Mouse (Mus musculus) left cerebral cortex, adult 2 months (tissue): ENCODE measurements around the gene Ube4a. TPM values are rescaled to one million over a fixed set of nuclear protein-coding genes. Genes with fewer than 3 reads are reported as not detected.

Experiments
- DNase-seq, 2 experiments: peaks; one replicate each; pipeline ENCODE4 v3.0.0; 2021 to 2022; ENCODE audit warnings: low spot score in 2 of 2, mixed read lengths in 1 of 2; ENCODE audit errors: extremely low spot score in 1 of 2
- H3K27ac ChIP-seq: fragments of 200-600 bp; 2 replicates; pipeline ENCODE4 v1.8.1; 2022
- H3K4me3 ChIP-seq: fragments of 200-600 bp; 2 replicates; pipeline ENCODE4 v1.8.1; 2022
- CTCF ChIP-seq: fragments of 200-600 bp; IDR thresholded peaks from 2 replicates; pipeline ENCODE4 v1.8.1; 2022; ENCODE audit warnings: antibody characterized with exemption, mild to moderate bottlenecking, moderate library complexity
- intact Hi-C: fragments of 180-260 bp; cut with DNase I; formaldehyde crosslinking; loops from one replicate; pipeline ENCODE4 v1.15.1; 2025
- total RNA-seq, 2 experiments: library from RNA; stranded (reverse); gene quantifications; 2 replicates each; pipeline ENCODE4 v1.2.3; 2021

Ube4a gene
- total RNA-seq, 2 experiments from 2014 or later = 66.4 to 68.0 TPM

DNA sequence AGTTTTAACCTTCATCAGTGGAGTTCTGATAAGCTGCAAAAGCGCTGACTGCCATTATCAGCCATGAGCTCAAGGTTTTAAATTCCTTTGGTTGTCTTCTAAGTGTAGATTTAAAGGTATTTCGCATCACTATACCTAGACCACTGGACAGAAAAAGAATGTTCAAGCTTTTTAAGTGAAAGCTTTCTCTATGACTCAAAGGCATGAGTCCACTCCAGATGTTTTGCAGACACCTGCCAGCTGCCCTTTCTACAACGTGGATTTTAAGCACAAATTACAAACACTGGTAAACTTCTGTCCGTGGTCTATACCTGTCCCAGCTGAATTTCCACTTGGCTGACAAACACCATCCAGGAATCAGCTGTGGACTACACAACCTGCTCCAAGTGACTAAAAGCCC lies 29.6 kb upstream of the Ube4a start:
- no peak for DNase-seq
- intact Hi-C loops = no loop called here
- no peak overlapping the region for H3K27ac ChIP-seq
- no peak for TF ChIP-seq CTCF
- no peak overlapping the region for H3K4me3 ChIP-seq

- H3K4me3 ChIP-seq = no peak overlapping the region
- DNase-seq = no peak
- H3K27ac ChIP-seq = no peak overlapping the region
- intact Hi-C loops = no loop called here
- no peak for TF ChIP-seq CTCF
Observed at GRCm38 (mm10) chr9:44993268-44993667, 27.9 kb upstream of the Ube4a start.

- intact Hi-C loops = no loop called here
- DNase-seq = no peak
- no peak for TF ChIP-seq CTCF
- Histone ChIP-seq H3K27ac (no peak overlapping the region), H3K4me3 (no peak overlapping the region)
Observed at GRCm38 (mm10) chr9:44992271-44992670, 26.9 kb upstream of the Ube4a start.

DNA sequence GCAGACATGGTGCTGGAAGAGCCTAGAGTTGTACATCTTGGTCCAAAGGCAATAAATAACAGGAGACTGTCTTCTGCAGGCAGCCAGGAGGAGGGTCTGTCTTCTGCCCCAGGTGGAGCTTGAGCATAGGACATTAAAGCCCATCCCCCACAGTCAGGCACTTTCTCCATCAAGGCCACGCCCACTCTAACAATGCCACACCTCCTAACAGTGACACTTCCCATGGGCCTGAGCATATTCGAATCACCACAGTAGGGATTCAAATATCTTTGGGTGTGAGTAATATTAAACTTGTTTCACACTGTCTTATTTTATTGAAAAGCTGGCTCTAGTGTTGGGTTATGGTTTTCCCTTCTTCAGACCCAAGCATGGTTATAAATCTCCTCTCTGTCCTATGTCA lies 26.4 kb upstream of the Ube4a start:
- H3K4me3 ChIP-seq = no peak overlapping the region
- H3K27ac ChIP-seq = no peak overlapping the region
- DNase-seq = no peak
- TF ChIP-seq CTCF = no peak
- intact Hi-C loops = no loop called here

- Histone ChIP-seq H3K4me3 (no peak overlapping the region), H3K27ac (no peak overlapping the region)
- DNase-seq = no peak
- intact Hi-C loops = no loop called here
- TF ChIP-seq CTCF = no peak
Observed at GRCm38 (mm10) chr9:44986976-44987375, 21.6 kb upstream of the Ube4a start.

DNA sequence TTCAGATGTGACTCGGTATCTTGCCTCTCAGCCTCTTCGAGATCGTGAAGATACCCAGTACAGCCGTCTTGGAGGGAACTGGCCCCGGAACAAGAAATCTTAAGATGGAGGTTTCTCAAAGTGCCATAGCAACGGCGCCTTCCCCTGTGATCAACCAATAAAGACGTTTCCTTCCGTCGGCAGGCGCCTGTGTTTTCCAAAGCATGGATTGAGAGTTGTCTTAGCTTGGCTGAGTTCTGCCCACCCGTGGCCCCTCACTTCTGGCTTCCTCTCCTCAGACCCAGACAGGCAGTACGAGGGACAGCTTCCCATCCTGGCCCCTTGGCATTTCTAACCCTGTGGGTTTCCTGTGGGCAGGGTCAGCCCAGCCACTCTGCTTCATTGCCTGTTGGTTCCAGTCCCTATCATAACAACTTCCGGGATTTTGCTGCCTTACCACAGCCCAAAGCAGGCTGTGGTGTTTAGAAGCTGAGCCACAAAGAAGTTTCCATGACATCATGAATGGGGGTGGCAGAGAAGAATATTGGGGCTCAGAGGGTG lies 20.9 kb upstream of the Ube4a start:
- intact Hi-C loops = no loop called here
- Histone ChIP-seq H3K4me3 (no peak overlapping the region), H3K27ac (no peak overlapping the region)
- no peak for DNase-seq
- no peak for TF ChIP-seq CTCF

GRCm38 (mm10) chr9:44985721-44986161 lies 20.3 kb upstream of the Ube4a start:
- Histone ChIP-seq H3K27ac (no peak overlapping the region), H3K4me3 (no peak overlapping the region)
- intact Hi-C loops = no loop called here
- no peak for TF ChIP-seq CTCF
- no peak for DNase-seq

- DNase-seq = no peak
- TF ChIP-seq CTCF = no peak
- no peak overlapping the region for H3K4me3 ChIP-seq
- intact Hi-C loops = no loop called here
- H3K27ac ChIP-seq = no peak overlapping the region
Observed at GRCm38 (mm10) chr9:44983001-44983400, 17.6 kb upstream of the Ube4a start.

DNA sequence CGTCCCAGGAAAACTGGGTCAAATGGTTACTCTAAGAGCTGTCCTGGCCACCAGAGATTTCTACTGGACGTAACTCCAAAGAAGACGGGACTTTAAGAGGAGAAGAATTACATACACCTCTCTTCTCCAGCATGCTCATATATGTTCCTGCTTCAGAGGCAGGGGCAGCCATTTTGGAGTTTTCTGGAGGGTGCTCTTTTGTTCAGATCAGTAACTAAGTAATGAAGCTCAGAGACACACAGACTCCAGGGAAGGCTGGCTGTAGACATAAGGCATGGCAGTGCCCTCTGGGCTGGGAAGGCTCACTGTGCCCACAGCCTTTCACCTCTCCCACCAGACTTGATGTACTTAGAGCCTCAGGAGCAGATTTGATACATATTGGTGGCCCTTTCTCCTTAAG lies 17.1 kb upstream of the Ube4a start:
- TF ChIP-seq CTCF = no peak
- no peak overlapping the region for H3K27ac ChIP-seq
- H3K4me3 ChIP-seq = no peak overlapping the region
- intact Hi-C loops = no loop called here
- DNase-seq = no peak

GRCm38 (mm10) chr9:44982081-44982480 lies 16.7 kb upstream of the Ube4a start:
- no peak for TF ChIP-seq CTCF
- no peak overlapping the region for H3K4me3 ChIP-seq
- no peak overlapping the region for H3K27ac ChIP-seq
- DNase-seq = no peak
- intact Hi-C loops = no loop called here

DNA sequence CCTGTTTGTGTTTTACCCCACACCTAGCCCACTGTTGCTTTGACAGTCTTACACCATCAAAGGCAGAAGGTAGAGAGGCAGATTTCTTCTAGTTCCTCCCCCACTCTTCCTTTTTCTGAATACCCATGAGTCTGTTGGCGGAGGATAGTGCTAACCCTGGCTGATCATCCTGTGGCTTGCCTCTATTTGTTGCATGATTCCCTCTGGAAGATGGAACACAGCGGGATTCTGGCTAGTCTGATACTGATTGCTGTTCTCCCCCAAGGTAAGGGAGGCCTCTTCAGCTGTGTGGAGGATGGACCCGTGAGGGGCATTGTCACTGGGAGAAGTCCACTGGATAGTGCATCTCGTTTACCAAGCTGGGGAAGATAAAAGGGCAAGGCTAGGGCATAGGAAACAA lies 16.3 kb upstream of the Ube4a start, which contains the start of gene Cd3d:
TSS of gene Cd3d (plus strand) at position 111 of the 400 bp plus-strand sequence.
- Histone ChIP-seq H3K4me3 (no peak within 1 kb of the TSS), H3K27ac (no peak within 1 kb of the TSS)
- no peak for TF ChIP-seq CTCF
- intact Hi-C loops = no loop called here
- no peak for DNase-seq

DNA sequence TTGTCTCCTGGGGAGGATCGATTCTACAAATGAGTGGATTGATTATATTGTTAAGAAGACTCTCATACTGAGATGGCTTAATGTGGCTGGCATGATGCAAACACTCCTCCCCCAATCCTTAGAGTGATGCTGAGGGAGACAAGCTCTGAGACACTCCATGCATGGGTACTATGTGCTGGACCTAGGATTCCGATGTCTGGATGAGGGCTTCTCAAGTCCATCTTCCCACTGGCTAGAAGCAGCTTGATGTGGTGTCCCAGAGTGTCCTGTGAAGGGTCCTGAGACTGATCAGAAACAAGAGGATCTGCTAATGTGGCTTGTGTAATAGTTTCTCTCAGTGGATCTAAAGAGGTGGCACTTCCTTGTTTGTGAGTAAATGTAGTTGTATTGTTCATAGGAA lies 15.7 kb upstream of the Ube4a start:
- H3K4me3 ChIP-seq = no peak overlapping the region
- no peak for TF ChIP-seq CTCF
- DNase-seq = no peak
- H3K27ac ChIP-seq = no peak overlapping the region
- intact Hi-C loops = no loop called here

DNA sequence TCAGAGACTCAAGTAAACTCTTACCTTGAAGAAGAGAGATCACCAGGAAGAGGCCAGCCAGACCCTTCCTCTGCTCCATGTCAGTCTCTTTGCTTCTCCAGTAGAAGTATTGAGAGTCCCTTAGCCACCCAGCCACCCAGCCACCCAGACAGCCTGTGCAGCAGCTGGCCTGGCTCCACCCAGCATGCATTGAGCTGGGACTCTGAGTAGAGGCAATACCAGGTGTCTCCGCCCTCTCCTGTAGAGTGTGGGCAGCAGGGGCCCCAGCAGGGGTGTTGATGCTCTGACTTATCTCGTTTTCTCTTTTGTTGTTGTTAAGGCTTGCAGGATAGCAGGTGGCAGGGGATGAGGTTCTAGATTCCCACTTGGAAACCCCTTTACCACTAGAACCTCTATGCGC lies 14.8 kb upstream of the Ube4a start, which contains the start of gene Cd3g:
TSS of gene Cd3g (minus strand) at position 190 of the 400 bp plus-strand sequence.
- no peak for TF ChIP-seq CTCF
- no peak for DNase-seq
- no peak within 1 kb of the TSS for H3K4me3 ChIP-seq
- intact Hi-C loops = no loop called here
- no peak within 1 kb of the TSS for H3K27ac ChIP-seq
